Mouse (Mus musculus) stomach, embryonic 15.5 days (tissue): ENCODE measurements around the gene Rras. TPM values are rescaled to one million over a fixed set of nuclear protein-coding genes. Genes with fewer than 3 reads are reported as not detected.

Source experiments
- ATAC-seq: fragments of 200-750 bp; cut with Nextera tagmentation; 2 replicates; pipeline ENCODE4 v1.8.0; 2017; ENCODE audit warnings: low read depth, moderate number of reproducible peaks, moderate TSS enrichment; ENCODE audit not compliant: insufficient read depth, low FRiP score
- H3K27ac ChIP-seq: fragments of 300-500 bp; sonication (generic); 2 replicates; pipeline ENCODE4 v1.5.1; 2015; ENCODE audit warnings: mild to moderate bottlenecking, inconsistent platforms
- H3K27me3 ChIP-seq: fragments of 300-500 bp; sonication (generic); replicated peaks from 2 replicates; pipeline ENCODE4 v1.6.1; 2015; ENCODE audit warnings: inconsistent platforms
- H3K36me3 ChIP-seq: fragments of 300-500 bp; sonication (generic); 2 replicates; pipeline ENCODE4 v1.6.1; 2015; ENCODE audit warnings: inconsistent platforms
- H3K4me1 ChIP-seq: fragments of 300-500 bp; sonication (generic); 2 replicates; pipeline ENCODE4 v1.6.1; 2015; ENCODE audit warnings: inconsistent platforms
- H3K4me2 ChIP-seq: fragments of 300-500 bp; sonication (generic); 2 replicates; pipeline ENCODE4 v1.6.1; 2015; ENCODE audit warnings: mild to moderate bottlenecking, inconsistent platforms
- H3K4me3 ChIP-seq: fragments of 300-500 bp; sonication (generic); replicated peaks from 2 replicates; pipeline ENCODE4 v1.5.1; 2015; ENCODE audit warnings: inconsistent platforms
- H3K9ac ChIP-seq: fragments of 300-500 bp; sonication (generic); 2 replicates; pipeline ENCODE4 v1.6.1; 2015; ENCODE audit warnings: inconsistent platforms
- H3K9me3 ChIP-seq: fragments of 300-500 bp; sonication (generic); 2 replicates; pipeline ENCODE4 v1.6.1; 2016; ENCODE audit warnings: inconsistent platforms
- WGBS: fragments of 180-500 bp; shearing (Covaris S2); methylation state at CpG from one replicate; pipeline ENCODE4 v1.1.7; 2015; 5-methylcytosine and 5-hydroxymethylcytosine counted together
- polyA plus RNA-seq: library from polyadenylated mRNA; unstranded; fragments of >200 nt; fragmentation: Nextera tagmentation; extraction: Ambion mirVana; gene quantifications from 2 replicates; pipeline ENCODE4 v1.2.1, GENCODE M21; 2015

The Rras gene
- polyA plus RNA-seq, 1 experiment from 2014 or later, result 58.0 TPM

DNA sequence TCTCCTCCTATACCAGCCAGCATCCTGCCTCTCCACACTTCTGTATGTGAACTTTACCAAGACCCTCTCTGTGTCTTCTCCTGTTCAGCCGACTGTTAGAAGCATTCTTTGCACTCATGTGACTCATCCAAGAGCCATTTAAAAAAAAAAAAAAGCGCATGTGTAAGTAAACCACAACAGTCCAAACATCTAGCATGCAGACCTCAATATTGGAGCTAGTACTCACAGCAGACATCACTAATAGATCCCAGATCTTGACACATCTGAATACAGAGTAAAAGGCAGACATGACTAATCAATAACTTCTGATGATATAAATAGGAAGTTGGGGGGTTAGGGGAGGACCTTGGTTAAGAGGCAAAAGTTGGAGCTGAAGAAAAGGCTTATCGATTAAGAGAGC, 17.9 kb downstream of the Rras start:
- no peak for ATAC-seq
- WGBS, result 80% methylated on average over 3 of the region's 3 CpGs
- peaks cover 75% of the 10 kb centered on the region for H3K36me3 ChIP-seq
- H3K9ac ChIP-seq, result no peak overlapping the region
- no peaks in the 10 kb centered on the region for H3K9me3 ChIP-seq
- no peaks in the 10 kb centered on the region for H3K4me1 ChIP-seq
- no peaks in the 10 kb centered on the region for H3K27me3 ChIP-seq
- no peak overlapping the region for H3K4me2 ChIP-seq
- no peak overlapping the region for H3K4me3 ChIP-seq
- H3K27ac ChIP-seq, result no peak overlapping the region

GRCm38 (mm10) chr7:45036702-45037101, 18.9 kb downstream of the Rras start:
- Histone ChIP-seq H3K9me3 (no peaks in the 10 kb centered on the region), H3K36me3 (peaks cover 70% of the 10 kb centered on the region), H3K4me1 (no peaks in the 10 kb centered on the region), H3K4me3 (no peak overlapping the region), H3K27ac (no peak overlapping the region), H3K9ac (no peak overlapping the region), H3K27me3 (no peaks in the 10 kb centered on the region), H3K4me2 (no peak overlapping the region)
- WGBS, result 81% methylated on average over 11 of the region's 11 CpGs
- ATAC-seq, result no peak

- Histone ChIP-seq H3K9ac (no peak overlapping the region), H3K36me3 (peaks cover 65% of the 10 kb centered on the region), H3K9me3 (no peaks in the 10 kb centered on the region), H3K27me3 (no peaks in the 10 kb centered on the region), H3K4me3 (no peak overlapping the region), H3K27ac (no peak overlapping the region), H3K4me1 (no peaks in the 10 kb centered on the region), H3K4me2 (no peak overlapping the region)
- WGBS, result 66% methylated on average over 7 of the region's 7 CpGs
- no peak for ATAC-seq
These were observed 20.1 kb downstream of the Rras start for GRCm38 (mm10) chr7:45037720-45038361.

- Histone ChIP-seq H3K4me3 (no peak overlapping the region), H3K27ac (no peak overlapping the region), H3K36me3 (peaks cover 66% of the 10 kb centered on the region), H3K9ac (no peak overlapping the region), H3K4me2 (no peak overlapping the region), H3K9me3 (no peaks in the 10 kb centered on the region), H3K27me3 (no peaks in the 10 kb centered on the region), H3K4me1 (no peaks in the 10 kb centered on the region)
- WGBS, result 89% methylated on average over 9 of the region's 9 CpGs
- no peak for ATAC-seq
These were observed 20.6 kb downstream of the Rras start for GRCm38 (mm10) chr7:45038411-45038810.

DNA sequence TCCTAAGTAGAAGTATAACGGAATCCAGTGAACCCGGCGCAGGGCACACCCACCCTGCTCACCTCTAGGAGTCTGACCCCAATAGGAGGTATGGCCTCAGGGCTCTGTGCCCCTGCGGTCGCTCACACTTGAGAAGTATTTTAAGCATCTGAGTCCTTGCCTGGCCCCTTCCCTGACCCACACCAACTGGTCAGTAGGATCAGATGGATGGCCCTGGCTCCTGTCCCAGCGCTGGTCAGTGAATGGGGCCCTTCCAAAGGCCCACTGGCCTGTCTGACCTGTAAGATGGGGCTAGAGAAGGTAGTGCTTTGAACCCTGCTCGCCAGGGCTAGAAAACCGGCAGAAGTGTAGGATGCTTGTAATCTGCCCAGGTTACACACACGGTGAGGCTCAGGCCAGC, 23.1 kb downstream of the Rras start:
- 91% methylated on average over 9 of the region's 9 CpGs for WGBS
- H3K9ac ChIP-seq, result no peak overlapping the region
- H3K9me3 ChIP-seq, result no peaks in the 10 kb centered on the region
- no peaks in the 10 kb centered on the region for H3K27me3 ChIP-seq
- no peak overlapping the region for H3K4me2 ChIP-seq
- peaks cover 62% of the 10 kb centered on the region for H3K36me3 ChIP-seq
- no peaks in the 10 kb centered on the region for H3K4me1 ChIP-seq
- H3K4me3 ChIP-seq, result no peak overlapping the region
- no peak overlapping the region for H3K27ac ChIP-seq
- no peak for ATAC-seq

DNA sequence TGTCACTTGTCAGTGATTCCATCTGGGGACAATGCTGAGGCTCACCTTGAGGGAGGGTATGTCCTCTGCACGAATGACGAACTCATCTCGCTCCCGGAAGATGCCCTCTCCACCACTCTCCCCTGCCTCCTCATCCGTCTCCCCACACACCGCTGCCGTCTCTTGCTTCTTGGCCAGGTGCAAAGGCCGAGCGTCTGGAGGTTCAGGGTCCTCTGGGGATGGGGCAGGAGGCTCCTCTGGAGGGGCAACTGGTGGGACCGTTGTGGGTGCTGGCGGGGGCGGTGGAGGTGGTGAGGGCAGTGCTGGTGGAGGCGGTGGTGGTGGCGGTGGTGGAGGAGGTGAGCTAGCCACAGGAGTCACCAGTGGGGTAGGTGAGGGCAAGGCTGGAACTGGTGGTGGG, 25.5 kb downstream of the Rras start:
- H3K27ac ChIP-seq, result no peak overlapping the region
- H3K27me3 ChIP-seq, result no peaks in the 10 kb centered on the region
- no peak overlapping the region for H3K4me2 ChIP-seq
- no peaks in the 10 kb centered on the region for H3K9me3 ChIP-seq
- H3K36me3 ChIP-seq, result peaks cover 72% of the 10 kb centered on the region
- WGBS, result 93% methylated on average over 14 of the region's 14 CpGs
- H3K4me3 ChIP-seq, result no peak overlapping the region
- no peak overlapping the region for H3K9ac ChIP-seq
- no peaks in the 10 kb centered on the region for H3K4me1 ChIP-seq
- ATAC-seq, result no peak

DNA sequence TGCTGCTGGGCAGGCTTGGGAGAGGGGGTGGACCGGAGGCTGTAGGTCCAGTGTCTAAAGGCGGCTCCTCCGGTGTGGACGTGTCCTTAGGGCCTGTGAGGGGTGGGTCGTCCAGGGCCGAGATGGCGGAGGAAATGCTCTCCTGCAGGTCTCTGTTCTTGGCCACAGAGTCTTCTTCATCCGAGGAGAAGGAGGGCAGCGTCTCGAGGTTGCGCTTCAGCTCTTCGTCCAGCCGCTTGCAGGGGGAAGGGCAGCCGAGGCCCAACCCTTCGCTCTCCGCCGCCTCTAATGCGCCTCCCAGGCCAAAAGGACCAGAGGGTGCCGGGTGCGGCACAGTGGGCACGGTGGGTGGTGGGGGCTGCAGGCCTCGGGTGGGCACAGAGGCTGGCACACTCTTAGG, 28.0 kb downstream of the Rras start:
- no peaks in the 10 kb centered on the region for H3K9me3 ChIP-seq
- no peak overlapping the region for H3K27ac ChIP-seq
- H3K4me2 ChIP-seq, result no peak overlapping the region
- H3K27me3 ChIP-seq, result no peaks in the 10 kb centered on the region
- ATAC-seq, result no peak
- H3K9ac ChIP-seq, result no peak overlapping the region
- H3K4me1 ChIP-seq, result 0 out of 2 replicates have a peak, but pooled peaks cover 2% of the 10 kb centered on the region
- WGBS, result 90% methylated on average over 22 of the region's 22 CpGs
- H3K36me3 ChIP-seq, result peaks cover 79% of the 10 kb centered on the region
- H3K4me3 ChIP-seq, result no peak overlapping the region

DNA sequence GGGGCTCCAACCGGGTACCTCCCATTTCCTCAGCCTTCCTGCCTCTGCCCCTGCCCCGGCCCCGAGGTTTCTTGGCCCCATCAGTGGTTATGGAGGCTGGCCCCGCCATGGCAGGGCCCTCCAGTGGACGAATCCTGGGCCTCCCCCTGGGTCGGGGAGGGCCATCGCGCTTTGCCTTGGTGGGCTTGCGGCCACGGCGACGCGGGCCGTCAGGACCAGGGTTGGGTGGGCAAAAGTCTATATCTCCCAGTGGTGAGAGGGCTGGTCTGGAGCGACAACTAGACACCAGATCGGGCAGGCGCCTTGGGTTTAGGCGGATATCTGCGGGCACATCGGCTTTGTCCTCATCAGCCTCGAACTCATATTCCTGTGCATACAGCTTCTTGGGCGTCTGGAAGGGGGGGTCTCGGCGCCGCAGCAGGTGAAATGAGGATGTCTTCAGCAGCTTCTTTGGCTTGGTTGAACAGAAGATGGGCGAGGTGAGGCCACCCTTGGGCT, 29.1 kb downstream of the Rras start:
- Histone ChIP-seq H3K9ac (no peak overlapping the region), H3K27ac (no peak overlapping the region), H3K4me1 (peaks cover 12% of the 10 kb centered on the region), H3K36me3 (peaks cover 75% of the 10 kb centered on the region), H3K9me3 (no peaks in the 10 kb centered on the region), H3K27me3 (no peaks in the 10 kb centered on the region), H3K4me2 (no peak overlapping the region), H3K4me3 (no peak overlapping the region)
- no peak for ATAC-seq
- 94% methylated on average over 26 of the region's 26 CpGs for WGBS

DNA sequence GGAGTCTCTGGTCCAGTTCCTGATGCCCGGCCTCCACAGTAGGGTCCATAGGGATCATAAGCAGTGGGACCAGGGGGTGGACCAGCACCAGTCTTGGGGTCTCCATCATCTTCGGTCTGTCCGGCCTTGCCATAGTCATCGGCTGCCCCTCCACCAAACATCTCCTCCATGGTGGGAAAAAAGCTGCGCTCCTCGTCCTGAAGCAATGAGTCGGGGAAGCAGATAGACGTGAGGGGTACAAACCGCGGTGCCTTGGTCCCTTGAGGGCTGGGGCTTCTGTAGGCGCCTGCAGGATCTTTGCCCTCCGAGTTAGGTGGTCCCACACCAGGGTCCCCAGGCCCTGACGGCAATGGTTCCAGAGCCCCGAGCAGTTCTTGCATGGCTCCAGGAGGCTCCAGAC, 29.7 kb downstream of the Rras start:
- no peak overlapping the region for H3K9ac ChIP-seq
- H3K4me2 ChIP-seq, result no peak overlapping the region
- WGBS, result 93% methylated on average over 14 of the region's 14 CpGs
- no peaks in the 10 kb centered on the region for H3K27me3 ChIP-seq
- H3K27ac ChIP-seq, result no peak overlapping the region
- H3K9me3 ChIP-seq, result no peaks in the 10 kb centered on the region
- peaks cover 75% of the 10 kb centered on the region for H3K36me3 ChIP-seq
- no peak overlapping the region for H3K4me3 ChIP-seq
- peaks cover 17% of the 10 kb centered on the region for H3K4me1 ChIP-seq
- ATAC-seq, result no peak

GRCm38 (mm10) chr7:45048001-45048890, 30.5 kb downstream of the Rras start:
- H3K27me3 ChIP-seq, result no peaks in the 10 kb centered on the region
- 92% methylated on average over 36 of the region's 38 CpGs for WGBS
- no peak overlapping the region for H3K4me3 ChIP-seq
- no peak overlapping the region for H3K9ac ChIP-seq
- H3K36me3 ChIP-seq, result peaks cover 67% of the 10 kb centered on the region
- ATAC-seq, result no peak
- no peak overlapping the region for H3K27ac ChIP-seq
- H3K4me2 ChIP-seq, result no peak overlapping the region
- H3K9me3 ChIP-seq, result no peaks in the 10 kb centered on the region
- H3K4me1 ChIP-seq, result peaks cover 17% of the 10 kb centered on the region

DNA sequence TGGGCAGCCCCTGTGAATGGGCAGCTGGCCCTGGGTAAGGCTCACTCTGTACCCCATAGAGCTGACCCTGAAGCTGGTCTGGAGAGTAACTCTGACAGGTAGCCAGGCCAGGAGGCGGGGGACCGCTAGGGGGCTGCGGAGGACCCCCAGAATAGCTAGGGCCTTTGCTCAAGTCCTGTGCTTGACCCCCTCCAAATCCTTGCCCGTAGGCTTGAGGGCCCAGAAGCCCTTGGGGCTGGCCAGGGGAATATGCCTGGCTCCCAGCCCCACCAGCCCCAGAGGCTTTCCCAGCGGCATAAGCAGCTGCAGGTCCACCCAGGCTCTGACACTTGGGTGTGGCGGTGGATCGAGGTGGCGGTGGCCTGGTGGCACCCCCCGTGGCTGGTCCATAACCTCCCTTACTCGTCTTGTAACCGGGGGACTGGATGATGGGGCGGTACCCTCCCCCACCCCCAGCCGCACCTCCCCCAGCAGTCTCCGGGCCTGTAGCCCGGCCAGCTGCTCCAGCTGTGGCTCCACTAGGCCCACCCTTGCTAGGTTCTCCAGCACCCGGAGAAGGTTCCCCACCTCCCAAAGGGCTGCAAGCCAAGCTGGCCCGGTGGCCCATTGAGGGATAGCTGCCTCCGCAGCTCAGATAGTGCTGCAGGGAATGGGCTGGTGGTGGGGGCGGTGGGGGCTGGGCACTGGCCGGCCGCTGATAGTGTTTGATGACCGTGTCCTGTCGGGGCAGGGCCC, 31.3 kb downstream of the Rras start:
- no peak for ATAC-seq
- Histone ChIP-seq H3K9ac (no peak overlapping the region), H3K9me3 (no peaks in the 10 kb centered on the region), H3K4me2 (no peak overlapping the region), H3K27me3 (no peaks in the 10 kb centered on the region), H3K4me1 (peaks cover 17% of the 10 kb centered on the region), H3K27ac (no peak overlapping the region), H3K36me3 (peaks cover 60% of the 10 kb centered on the region), H3K4me3 (no peak overlapping the region)
- 92% methylated on average over 23 of the region's 23 CpGs for WGBS
